Mouse (Mus musculus): ENCODE data around the gene Ncl. TPM values are rescaled to one million over a fixed set of nuclear protein-coding genes. Genes with fewer than 3 reads are reported as not detected.

Gene Ncl
- polyA plus RNA-seq, 1 experiment from 2014 or later = 360 TPM

DNA sequence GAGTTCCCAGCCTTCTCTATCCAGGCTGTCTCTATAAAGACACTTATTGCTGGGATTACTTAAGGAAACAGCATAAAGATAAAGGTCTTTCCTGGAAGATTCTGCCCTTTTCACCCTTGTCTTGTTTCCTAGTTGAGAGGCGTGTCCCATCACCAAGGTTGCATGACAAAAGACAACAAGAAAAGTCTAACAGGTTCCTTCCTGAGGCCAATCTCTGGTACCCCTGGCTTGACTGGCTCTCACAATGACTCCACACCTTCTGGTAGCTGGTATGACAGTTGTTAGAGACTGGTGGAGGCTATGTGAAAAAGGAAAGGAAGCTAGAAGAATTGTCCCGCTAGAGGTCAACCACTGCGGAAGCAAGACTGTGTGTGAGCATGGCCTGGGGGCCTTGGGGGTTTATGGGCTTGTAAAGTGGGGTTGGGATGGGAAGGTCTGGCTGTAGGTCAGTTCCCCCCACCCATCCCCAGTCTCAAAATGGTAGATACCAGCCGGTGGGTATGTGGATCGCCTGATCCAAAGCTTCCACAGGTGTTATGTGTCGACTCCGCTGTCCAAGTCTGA lies 49.8 kb downstream of the Ncl start:
- no peak overlapping the region for H3K27ac ChIP-seq
- H3K4me2 ChIP-seq (replicated peaks) = no peak overlapping the region
- H3K9ac ChIP-seq = no peak overlapping the region
- no peaks in the 10 kb centered on the region for H3K9me3 ChIP-seq
- H3K36me3 ChIP-seq = no peaks in the 10 kb centered on the region
- no peak for ATAC-seq (ENCODE audit: low FRiP score, low read depth)
- H3K27me3 ChIP-seq (replicated peaks) = peaks cover 18% of the 10 kb centered on the region
- H3K4me1 ChIP-seq = peaks cover 11% of the 10 kb centered on the region; the same call in 1 of the 2 replicates
- 88% methylated on average over 7 of the region's 7 CpGs for WGBS
- no peak overlapping the region for H3K4me3 ChIP-seq

DNA sequence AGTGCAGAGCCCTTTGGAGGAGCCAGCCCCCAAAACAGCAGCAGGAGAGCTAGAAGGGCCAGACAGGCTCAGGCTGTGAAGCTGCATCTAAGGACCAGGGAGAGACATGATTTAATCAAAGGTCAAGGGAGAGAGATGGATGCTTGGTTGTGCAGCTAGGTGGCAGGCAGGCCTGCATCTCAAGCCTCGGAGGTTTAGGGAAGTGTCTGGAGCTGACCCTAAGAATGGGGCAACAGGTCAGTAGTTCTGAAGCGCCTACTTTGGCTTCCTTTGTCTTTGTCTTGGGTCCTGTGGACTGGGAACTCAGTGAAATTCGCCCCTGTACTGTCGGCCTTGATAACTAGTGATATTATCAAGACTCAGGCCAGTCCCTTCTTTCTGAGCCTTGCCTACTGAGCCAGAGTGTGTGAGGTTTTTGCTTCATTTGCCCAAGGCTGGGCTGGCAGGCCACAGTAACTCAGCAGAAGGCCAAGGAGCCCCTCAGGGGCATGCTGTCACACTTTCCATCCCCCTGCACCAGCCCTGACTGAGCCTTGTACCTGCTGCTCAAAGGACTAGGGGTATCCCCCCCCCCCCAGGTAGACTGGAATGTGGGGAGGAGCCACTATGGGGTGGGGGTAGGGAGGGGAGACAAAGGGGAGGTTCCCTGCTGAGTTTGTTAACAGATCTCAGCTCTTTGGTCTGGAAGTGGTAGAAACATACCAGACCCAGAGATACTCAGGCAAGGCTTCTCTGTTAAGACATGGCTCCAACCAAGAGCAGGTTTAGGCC lies 51.1 kb downstream of the Ncl start:
- H3K27me3 ChIP-seq (replicated peaks) = peaks cover 31% of the 10 kb centered on the region
- WGBS = 33% methylated on average over 4 of the region's 4 CpGs

DNA sequence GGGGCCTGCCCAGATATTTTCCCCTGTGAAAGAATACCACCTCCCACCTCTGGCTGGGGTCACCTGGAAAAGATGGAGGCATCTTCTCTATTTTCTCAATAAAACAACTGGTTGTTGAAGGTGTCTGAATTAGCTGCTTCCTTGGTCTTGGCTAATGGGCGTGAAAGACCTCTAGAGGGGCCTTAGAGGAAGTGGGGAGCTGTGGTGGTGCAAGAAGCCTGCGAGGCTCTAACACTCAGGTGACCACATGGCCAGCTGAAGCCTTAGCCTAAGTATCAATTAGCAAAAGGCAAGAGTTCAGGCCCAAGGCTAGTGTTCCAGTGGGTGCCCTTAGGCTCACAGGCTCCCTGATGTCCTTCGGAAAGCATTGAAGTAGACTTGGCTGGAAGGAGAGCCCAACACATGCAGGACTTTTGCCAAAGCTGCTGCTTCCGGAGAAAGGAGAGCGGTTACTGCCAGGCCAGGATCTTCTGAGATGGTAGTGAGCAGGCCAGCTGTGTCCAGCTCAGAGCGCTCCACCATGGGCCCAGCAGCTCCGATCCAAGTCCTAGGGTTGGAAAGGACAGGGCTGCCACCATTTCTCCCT lies 51.9 kb downstream of the Ncl start:
- no peak overlapping the region for H3K4me3 ChIP-seq
- no peak for ATAC-seq (ENCODE audit: low FRiP score, low read depth)
- peaks cover 35% of the 10 kb centered on the region for H3K27me3 ChIP-seq (replicated peaks)
- no peak overlapping the region for H3K9ac ChIP-seq
- 88% methylated on average over 7 of the region's 7 CpGs for WGBS
- no peaks in the 10 kb centered on the region for H3K36me3 ChIP-seq
- peaks cover 14% of the 10 kb centered on the region; the same call in 1 of the 2 replicates for H3K4me1 ChIP-seq
- H3K9me3 ChIP-seq = no peaks in the 10 kb centered on the region
- H3K27ac ChIP-seq = no peak overlapping the region
- no peak overlapping the region for H3K4me2 ChIP-seq (replicated peaks)

More for the DNA sequence above, 51.1 kb downstream of the Ncl start:
- ATAC-seq (ENCODE audit: low FRiP score, low read depth) = no peak
- no peak overlapping the region for H3K27ac ChIP-seq
- H3K9ac ChIP-seq = no peak overlapping the region
- no peaks in the 10 kb centered on the region for H3K9me3 ChIP-seq
- H3K4me2 ChIP-seq (replicated peaks) = no peak overlapping the region
- no peak overlapping the region for H3K4me3 ChIP-seq
- H3K36me3 ChIP-seq = no peaks in the 10 kb centered on the region
- peaks cover 14% of the 10 kb centered on the region; the same call in 1 of the 2 replicates for H3K4me1 ChIP-seq

DNA sequence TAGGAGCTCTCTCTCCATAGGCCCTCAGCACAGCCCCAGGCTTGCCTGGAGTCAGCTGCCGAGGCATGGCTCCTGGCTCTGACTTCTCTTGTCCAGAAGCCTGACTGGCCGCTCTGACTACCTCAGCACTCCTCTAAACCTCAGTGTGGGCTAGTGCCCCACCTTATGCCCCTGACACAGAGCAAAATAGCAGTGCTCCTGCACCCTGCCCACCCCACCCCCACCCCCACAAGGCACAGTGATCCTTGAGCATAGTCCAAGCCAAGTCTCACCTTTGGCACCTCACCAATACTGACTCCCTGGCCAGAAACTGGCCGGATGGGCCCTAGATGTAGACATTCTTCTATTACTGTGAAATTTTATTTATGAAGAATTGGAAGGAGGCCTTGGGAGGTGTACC lies 52.5 kb downstream of the Ncl start:
- Histone ChIP-seq H3K36me3 (no peaks in the 10 kb centered on the region), H3K27ac (no peak overlapping the region), H3K4me2 (replicated peaks) (no peak overlapping the region), H3K9me3 (no peaks in the 10 kb centered on the region), H3K4me3 (no peak overlapping the region), H3K4me1 (peaks cover 14% of the 10 kb centered on the region; the same call in 1 of the 2 replicates), H3K27me3 (replicated peaks) (peaks cover 41% of the 10 kb centered on the region), H3K9ac (no peak overlapping the region)
- ATAC-seq (ENCODE audit: low FRiP score, low read depth) = no peak
- WGBS = 85% methylated on average over 3 of the region's 3 CpGs

DNA sequence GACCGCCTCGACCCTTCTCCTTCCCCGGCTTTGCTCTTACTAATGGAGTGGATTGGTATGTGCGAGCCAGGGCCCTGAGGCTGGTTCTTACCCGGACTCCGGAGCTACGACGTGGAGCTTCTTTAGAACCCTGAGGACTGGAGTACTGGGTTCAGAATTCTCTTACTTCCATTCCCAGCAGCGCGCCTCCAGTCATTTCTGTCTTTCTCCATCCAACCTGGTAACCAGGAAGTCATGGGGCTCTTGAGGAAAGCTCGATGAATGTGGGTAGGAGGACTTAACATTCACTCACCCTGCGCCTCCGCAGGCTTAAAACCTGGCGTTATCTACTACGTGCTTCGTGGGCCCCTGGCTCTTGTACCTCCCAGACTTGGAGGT lies 55.3 kb downstream of the Ncl start:
- WGBS = 2% methylated on average over 16 of the region's 16 CpGs
- H3K4me2 ChIP-seq (replicated peaks) = peak overlapping the region; percentile 99
- peak; percentile 11; the same call in 1 of the 2 replicates for ATAC-seq (ENCODE audit: low FRiP score, low read depth)
- H3K9me3 ChIP-seq = no peaks in the 10 kb centered on the region
- H3K27ac ChIP-seq = no peak overlapping the region
- H3K4me3 ChIP-seq = peak overlapping the region; percentile 58
- peaks cover 3% of the 10 kb centered on the region; the same call in 1 of the 2 replicates for H3K4me1 ChIP-seq
- no peaks in the 10 kb centered on the region for H3K36me3 ChIP-seq
- H3K27me3 ChIP-seq (replicated peaks) = peaks cover 47% of the 10 kb centered on the region
- H3K9ac ChIP-seq = peak overlapping the region; percentile 61

DNA sequence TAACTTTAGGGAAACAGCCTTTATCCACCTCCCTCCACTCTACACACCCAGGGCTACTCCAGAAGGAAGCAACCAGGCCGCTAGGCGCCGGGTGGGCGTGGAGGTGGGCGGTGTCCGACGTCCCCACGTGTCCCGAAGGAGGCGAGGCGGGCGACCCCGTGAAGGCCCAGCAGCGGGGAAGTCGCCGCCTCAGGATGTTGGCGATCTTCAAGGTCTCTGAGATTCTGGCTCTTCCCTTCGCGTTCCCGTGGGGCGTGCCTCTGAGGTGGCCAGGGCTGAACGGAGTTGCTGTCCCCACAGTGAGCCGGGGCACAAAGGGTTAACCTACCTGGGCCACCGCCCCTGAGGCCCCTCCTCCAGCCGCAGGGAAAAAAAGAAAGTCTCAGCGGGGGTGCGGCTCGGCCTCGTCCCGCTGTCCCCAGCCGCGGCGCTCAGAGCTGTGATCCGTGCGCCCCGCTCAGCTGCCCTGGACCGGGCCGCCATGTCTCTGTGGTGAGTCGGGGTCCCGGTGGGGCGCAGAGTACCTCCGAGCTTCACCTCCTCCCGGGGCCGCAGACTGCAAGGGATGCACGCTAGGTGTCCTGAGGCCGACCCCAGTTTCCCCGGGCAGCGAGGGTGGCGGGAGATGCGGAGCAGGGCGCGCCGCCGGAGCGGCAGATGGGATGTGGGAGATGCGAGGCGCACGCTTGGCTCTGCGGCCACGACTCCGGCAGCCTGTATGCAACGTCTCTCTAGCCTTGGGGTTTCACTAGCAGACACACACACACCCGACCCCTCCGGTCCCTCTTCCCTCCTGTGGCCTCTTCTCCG lies 55.9 kb downstream of the Ncl start:
- Histone ChIP-seq H3K27ac (no peak overlapping the region), H3K36me3 (no peaks in the 10 kb centered on the region), H3K4me2 (replicated peaks) (peak overlapping the region; percentile 99), H3K9ac (peak overlapping the region; percentile 61), H3K27me3 (replicated peaks) (peaks cover 47% of the 10 kb centered on the region), H3K4me3 (peak overlapping the region; percentile 58), H3K9me3 (no peaks in the 10 kb centered on the region), H3K4me1 (peaks cover 3% of the 10 kb centered on the region; the same call in 1 of the 2 replicates)
- under 1% methylated on average over 65 of the region's 65 CpGs for WGBS
- peak; percentile 72 for ATAC-seq (ENCODE audit: low FRiP score, low read depth)

DNA sequence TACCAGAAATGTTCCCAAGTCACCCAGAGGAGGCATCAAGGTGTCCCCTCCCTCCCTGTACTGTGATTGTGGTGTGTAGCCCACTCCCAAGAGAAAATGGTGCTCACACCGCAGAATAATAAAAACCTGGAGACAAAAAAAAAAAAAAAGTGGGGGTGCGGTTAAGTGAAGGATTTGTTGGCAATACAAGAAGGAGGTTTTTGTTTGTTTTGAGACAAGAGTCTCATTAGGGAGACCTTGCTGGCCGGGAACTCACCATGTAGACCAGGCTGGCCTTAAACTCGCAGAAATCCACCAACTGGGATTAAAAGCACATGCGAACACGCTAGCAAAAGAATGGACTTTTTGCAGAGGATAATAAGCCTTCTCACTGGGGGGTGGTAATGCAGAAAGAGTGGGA lies 56.7 kb downstream of the Ncl start, which contains the start of gene B3gnt7:
Gene B3gnt7, plus strand, starts transcription at position 301 of the 400 bp plus-strand sequence.
- Histone ChIP-seq H3K27me3 (replicated peaks) (peaks cover 47% of the 10 kb centered on the region), H3K4me2 (replicated peaks) (peak within 1 kb of the TSS; percentile 99), H3K4me1 (peaks cover 3% of the 10 kb centered on the region; the same call in 1 of the 2 replicates), H3K36me3 (no peaks in the 10 kb centered on the region), H3K9ac (peak within 1 kb of the TSS; percentile 61), H3K9me3 (no peaks in the 10 kb centered on the region), H3K27ac (no peak within 1 kb of the TSS), H3K4me3 (peak within 1 kb of the TSS; percentile 58)
- no peak for ATAC-seq (ENCODE audit: low FRiP score, low read depth)
- 21% methylated on average over 6 of the region's 6 CpGs for WGBS

DNA sequence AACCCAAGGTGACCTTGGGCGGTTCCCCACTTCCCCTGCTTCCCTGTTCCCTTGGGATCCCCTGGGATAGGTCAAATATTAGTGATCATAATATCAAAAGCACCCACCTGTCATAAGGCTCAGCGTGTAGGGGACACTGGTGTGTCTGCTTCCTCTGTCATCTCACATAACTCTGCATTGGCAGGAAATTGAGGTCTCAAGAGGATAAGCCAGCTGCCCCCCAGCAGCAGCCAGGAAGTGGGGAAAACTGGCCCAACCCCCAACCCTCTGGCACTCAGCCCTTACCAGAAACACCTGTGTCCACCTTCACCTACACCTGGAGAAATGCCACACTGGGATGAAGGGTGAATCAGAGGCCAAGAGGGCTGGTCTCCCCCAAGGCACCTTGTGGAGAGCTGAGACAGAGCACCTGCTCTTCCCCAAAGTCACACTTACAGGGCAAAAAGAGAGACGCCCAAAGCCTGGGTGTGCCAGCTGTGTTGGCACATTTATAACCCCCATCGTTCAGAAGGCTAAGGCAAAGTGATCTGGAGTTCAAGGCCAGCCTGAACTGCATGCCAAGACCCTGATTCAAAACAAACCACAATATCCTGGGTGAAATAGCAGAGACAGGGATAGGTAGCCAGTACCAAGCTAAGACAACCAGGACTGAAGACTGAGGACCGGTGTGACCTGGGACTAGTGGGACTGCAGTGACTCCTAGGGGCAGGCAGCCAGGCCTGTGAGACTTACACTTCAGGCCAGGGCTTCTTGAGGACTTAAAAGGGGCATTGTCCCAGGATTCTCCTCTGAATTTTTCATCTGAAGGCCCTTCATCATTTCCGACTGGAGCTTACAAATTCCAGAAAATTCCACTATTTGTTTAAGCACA lies 57.7 kb downstream of the Ncl start:
- Histone ChIP-seq H3K36me3 (no peaks in the 10 kb centered on the region), H3K4me3 (no peak overlapping the region), H3K9ac (no peak overlapping the region), H3K9me3 (no peaks in the 10 kb centered on the region), H3K4me2 (replicated peaks) (no peak overlapping the region), H3K27me3 (replicated peaks) (peaks cover 43% of the 10 kb centered on the region), H3K27ac (no peak overlapping the region), H3K4me1 (peaks cover 3% of the 10 kb centered on the region; the same call in 1 of the 2 replicates)
- no peak for ATAC-seq (ENCODE audit: low FRiP score, low read depth)
- WGBS = 51% methylated on average over 6 of the region's 6 CpGs

DNA sequence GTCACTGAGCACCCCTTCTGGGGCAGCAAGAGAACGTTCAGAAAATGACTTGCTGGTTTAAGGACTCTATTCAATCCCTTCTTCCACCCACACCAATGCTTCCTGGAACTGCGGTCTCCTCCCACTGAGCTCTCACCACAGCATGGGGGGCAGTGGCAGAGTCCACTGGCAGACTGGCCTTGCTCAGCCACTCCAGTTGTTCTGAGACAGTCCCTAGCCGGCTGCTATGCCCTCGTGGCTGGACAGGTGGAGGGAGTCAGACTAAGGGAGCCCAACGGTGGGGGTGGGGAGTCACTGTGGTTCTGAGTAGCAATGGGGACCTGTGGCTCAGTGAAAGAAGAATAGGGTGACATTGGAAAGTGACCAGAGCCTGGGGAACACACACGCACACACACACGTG lies 58.5 kb downstream of the Ncl start:
- Histone ChIP-seq H3K4me3 (no peak overlapping the region), H3K4me1 (peaks cover 3% of the 10 kb centered on the region; the same call in 1 of the 2 replicates), H3K9ac (no peak overlapping the region), H3K4me2 (replicated peaks) (no peak overlapping the region), H3K36me3 (no peaks in the 10 kb centered on the region), H3K27me3 (replicated peaks) (peaks cover 46% of the 10 kb centered on the region), H3K27ac (no peak overlapping the region), H3K9me3 (no peaks in the 10 kb centered on the region)
- 47% methylated on average over 7 of the region's 7 CpGs for WGBS
- no peak for ATAC-seq (ENCODE audit: low FRiP score, low read depth)

DNA sequence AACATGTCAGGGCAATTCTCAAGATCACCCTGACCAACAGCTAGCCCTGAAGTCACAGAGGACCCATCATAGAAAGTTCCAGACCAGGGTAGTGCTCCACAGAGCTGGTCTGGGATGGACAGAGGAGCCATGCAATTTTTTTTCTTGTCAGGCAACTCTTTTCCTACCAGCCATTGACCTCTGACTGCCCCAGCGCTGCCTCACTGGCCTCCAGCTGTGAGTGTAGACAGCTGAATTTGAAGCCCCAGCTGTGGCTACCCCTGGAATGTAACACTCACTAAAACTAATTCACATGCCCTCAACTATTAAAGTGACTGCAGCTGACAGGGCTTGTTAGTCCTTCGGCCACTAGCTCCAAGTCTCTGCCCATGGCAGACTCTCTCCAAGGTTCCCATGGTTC lies 59.1 kb downstream of the Ncl start:
- Histone ChIP-seq H3K9ac (no peak overlapping the region), H3K4me3 (no peak overlapping the region), H3K4me2 (replicated peaks) (no peak overlapping the region), H3K27me3 (replicated peaks) (peaks cover 40% of the 10 kb centered on the region), H3K27ac (no peak overlapping the region), H3K9me3 (no peaks in the 10 kb centered on the region), H3K4me1 (peaks cover 4% of the 10 kb centered on the region; the same call in 1 of the 2 replicates), H3K36me3 (no peaks in the 10 kb centered on the region)
- 7% methylated on average over 2 of the region's 2 CpGs for WGBS
- no peak for ATAC-seq (ENCODE audit: low FRiP score, low read depth)

Data from neural tube, embryonic 12.5 days (tissue).